Mouse (Mus musculus) small intestine, adult 2 months (tissue): ENCODE data around the gene Sco2. TPM values are rescaled to one million over a fixed set of nuclear protein-coding genes. Genes with fewer than 3 reads are reported as not detected.

ENCODE experiments used
- H3K27ac ChIP-seq: fragments of 200-500 bp; 2 replicates; pipeline ENCODE4 v1.5.1; 2012; ENCODE audit warnings: low read depth, low read length, control low read depth, inconsistent platforms; ENCODE audit not compliant: insufficient read depth
- H3K27me3 ChIP-seq: fragments of 200-500 bp; 2 replicates; pipeline ENCODE4 v1.6.1; 2012; ENCODE audit warnings: mild to moderate bottlenecking, moderate library complexity, low read length, inconsistent platforms; ENCODE audit not compliant: control insufficient read depth, insufficient read depth
- H3K36me3 ChIP-seq: fragments of 200-500 bp; 2 replicates; pipeline ENCODE4 v1.6.1; 2012; ENCODE audit warnings: mild to moderate bottlenecking, low read length, control low read depth, inconsistent platforms; ENCODE audit not compliant: control insufficient read depth, insufficient read depth
- H3K4me1 ChIP-seq: fragments of 200-500 bp; 2 replicates; pipeline ENCODE4 v1.6.1; 2012; ENCODE audit warnings: low read length, inconsistent platforms, mixed read lengths; ENCODE audit not compliant: control insufficient read depth, insufficient read depth, insufficient read length
- H3K4me3 ChIP-seq: fragments of 200-500 bp; 2 replicates; pipeline ENCODE4 v1.5.1; 2012; ENCODE audit warnings: low read depth, mild to moderate bottlenecking, control low read depth, inconsistent platforms, low read length, moderate library complexity
- CTCF ChIP-seq: fragments of 200-500 bp; IDR thresholded peaks from 2 replicates; pipeline ENCODE4 v1.5.1; 2012; ENCODE audit warnings: low read depth, mild to moderate bottlenecking, control low read depth, inconsistent platforms, low read length, moderate library complexity, mixed read lengths; ENCODE audit not compliant: insufficient replicate concordance, insufficient read length; ENCODE audit errors: extremely low read depth
- POLR2A ChIP-seq: fragments of 200-500 bp; IDR thresholded peaks from 2 replicates; pipeline ENCODE4 v1.6.1; 2012; ENCODE audit warnings: low read depth, mild to moderate bottlenecking, control low read depth, inconsistent platforms, low read length, moderate library complexity
- WGBS: fragments of 180-500 bp; shearing (Covaris S2); methylation state at CpG from one replicate; pipeline ENCODE4 v1.1.7; 2018; 5-methylcytosine and 5-hydroxymethylcytosine counted together
- polyA plus RNA-seq: library from polyadenylated mRNA; depleted of rRNA; stranded (reverse); fragments of >200 nt; gene quantifications from 2 replicates; pipeline ENCODE4 v1.2.3, GENCODE M21; 2012; rRNA removed

Sco2 gene
- polyA plus RNA-seq: 239 and 317 TPM in 2 replicates

- under 1% methylated on average over 42 of the region's 42 CpGs for WGBS
These were observed at the start of gene Sco2 for GRCm38 (mm10) chr15:89373762-89374248. Gene Sco2, minus strand, starts transcription at chr15:89373846.

GRCm38 (mm10) chr15:89421938-89422337 lies 48.3 kb upstream of the Sco2 start:
- TF ChIP-seq POLR2A: no peak
- no peak for TF ChIP-seq CTCF
- Histone ChIP-seq H3K4me1 (no peaks in the 10 kb centered on the region), H3K27me3 (no peaks in the 10 kb centered on the region), H3K27ac (no peak overlapping the region), H3K4me3 (no peak overlapping the region), H3K36me3 (peaks cover 74% of the 10 kb centered on the region)
- 94% methylated on average over 9 of the region's 9 CpGs for WGBS

More at GRCm38 (mm10) chr15:89373762-89374248, at the start of gene Sco2:
- Histone ChIP-seq H3K4me1 (peaks cover 34% of the 10 kb centered on the region), H3K27ac (peak within 1 kb of the TSS; percentile 90), H3K36me3 (peaks cover 33% of the 10 kb centered on the region), H3K27me3 (no peaks in the 10 kb centered on the region), H3K4me3 (peak within 1 kb of the TSS; percentile 85)
- TF ChIP-seq POLR2A: peak; percentile 58
- peak; percentile 88 for TF ChIP-seq CTCF

GRCm38 (mm10) chr15:89415282-89415681 lies 41.6 kb upstream of the Sco2 start:
- no peak for TF ChIP-seq POLR2A
- TF ChIP-seq CTCF: no peak
- H3K36me3 ChIP-seq: peaks cover 33% of the 10 kb centered on the region
- WGBS: 84% methylated on average over 8 of the region's 8 CpGs
- H3K27ac ChIP-seq: no peak overlapping the region
- no peak overlapping the region for H3K4me3 ChIP-seq
- H3K27me3 ChIP-seq: no peaks in the 10 kb centered on the region
- no peaks in the 10 kb centered on the region for H3K4me1 ChIP-seq

- no peak within 1 kb of the TSS for H3K4me3 ChIP-seq
- WGBS: 84% methylated on average over 24 of the region's 24 CpGs
These were observed 36.5 kb upstream of the Sco2 start, which contains the start of gene Syce3 for GRCm38 (mm10) chr15:89410118-89410517. Gene Syce3, minus strand, starts transcription at chr15:89410503.

GRCm38 (mm10) chr15:89406691-89407090 lies 33.0 kb upstream of the Sco2 start:
- no peaks in the 10 kb centered on the region for H3K4me1 ChIP-seq
- TF ChIP-seq POLR2A (no peak), CTCF (no peak)
- H3K4me3 ChIP-seq: no peak overlapping the region
- no peaks in the 10 kb centered on the region for H3K27me3 ChIP-seq
- no peak overlapping the region for H3K27ac ChIP-seq
- no peaks in the 10 kb centered on the region for H3K36me3 ChIP-seq

More at GRCm38 (mm10) chr15:89410118-89410517, 36.5 kb upstream of the Sco2 start, which contains the start of gene Syce3:
- no peak for TF ChIP-seq POLR2A
- no peak for TF ChIP-seq CTCF
- no peaks in the 10 kb centered on the region for H3K27me3 ChIP-seq
- H3K36me3 ChIP-seq: no peaks in the 10 kb centered on the region
- H3K27ac ChIP-seq: no peak within 1 kb of the TSS
- no peaks in the 10 kb centered on the region for H3K4me1 ChIP-seq

GRCm38 (mm10) chr15:89404831-89405623 lies 31.4 kb upstream of the Sco2 start:
- peaks cover 4% of the 10 kb centered on the region; the same call in 1 of the 2 replicates for H3K4me1 ChIP-seq
- H3K4me3 ChIP-seq: no peak overlapping the region
- no peaks in the 10 kb centered on the region for H3K27me3 ChIP-seq
- H3K27ac ChIP-seq: no peak overlapping the region
- no peaks in the 10 kb centered on the region for H3K36me3 ChIP-seq
- WGBS: 74% methylated on average over 10 of the region's 10 CpGs
- no peak for TF ChIP-seq POLR2A
- TF ChIP-seq CTCF: no peak

GRCm38 (mm10) chr15:89402471-89402870 lies 28.8 kb upstream of the Sco2 start:
- H3K27me3 ChIP-seq: no peaks in the 10 kb centered on the region
- TF ChIP-seq POLR2A: no peak
- TF ChIP-seq CTCF: no peak
- no peaks in the 10 kb centered on the region for H3K36me3 ChIP-seq
- 93% methylated on average over 1 of the region's 1 CpGs for WGBS
- no peak overlapping the region for H3K27ac ChIP-seq
- H3K4me1 ChIP-seq: peaks cover 11% of the 10 kb centered on the region
- H3K4me3 ChIP-seq: no peak overlapping the region
